Mouse (Mus musculus) small intestine, adult 2 months (tissue): ENCODE results near the gene Sgcg.

Source experiments
- CTCF ChIP-seq: fragments of 200-500 bp; IDR thresholded peaks from 2 replicates; pipeline ENCODE4 v1.5.1; 2012; ENCODE audit warnings: low read depth, mild to moderate bottlenecking, control low read depth, inconsistent platforms, low read length, moderate library complexity, mixed read lengths; ENCODE audit not compliant: insufficient replicate concordance, insufficient read length; ENCODE audit errors: extremely low read depth
- POLR2A ChIP-seq: fragments of 200-500 bp; IDR thresholded peaks from 2 replicates; pipeline ENCODE4 v1.6.1; 2012; ENCODE audit warnings: low read depth, mild to moderate bottlenecking, control low read depth, inconsistent platforms, low read length, moderate library complexity

GRCm38 (mm10) chr14:61246444-61246843 lies 11.8 kb downstream of the Sgcg start:
- TF ChIP-seq CTCF (no peak), POLR2A (no peak)
